Mouse (Mus musculus): Measurements from ENCODE around the gene Slc38a11. TPM values are rescaled to one million over a fixed set of nuclear protein-coding genes. Genes with fewer than 3 reads are reported as not detected.

Gene Slc38a11
- polyA plus RNA-seq, 1 experiment from 2014 or later, result 0.79 TPM

DNA sequence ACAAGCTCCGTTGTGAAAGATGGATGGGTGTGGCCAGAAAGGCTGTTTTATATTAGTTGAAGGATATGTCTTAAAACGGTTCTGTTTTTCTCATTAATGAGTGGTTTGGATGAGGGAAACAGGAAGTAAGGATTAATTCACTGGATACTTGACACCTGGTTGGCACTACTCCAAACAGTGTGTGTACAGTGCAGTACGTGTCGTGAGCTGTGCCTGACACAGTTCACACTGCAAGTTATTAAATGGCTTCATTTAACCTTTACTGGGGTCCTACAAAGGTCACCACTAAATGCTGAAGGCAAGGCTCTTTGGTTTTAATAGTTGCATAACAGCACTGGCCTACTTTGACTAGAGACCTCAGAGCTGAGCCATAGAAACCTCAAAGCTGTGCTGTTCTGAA, 18.7 kb upstream of the Slc38a11 start:
- Histone ChIP-seq H3K27me3 (ENCODE audit: control insufficient read depth, insufficient read depth, low read length) (no peaks in the 10 kb centered on the region), H3K4me1 (ENCODE audit: control insufficient read depth, insufficient read depth, low read length) (no peaks in the 10 kb centered on the region), H3K36me3 (ENCODE audit: control insufficient read depth, insufficient read depth, low read length) (no peaks in the 10 kb centered on the region), H3K4me2 (ENCODE audit: low read depth, low read length) (no peak overlapping the region), H3K4me3 (ENCODE audit: low read depth, low read length) (no peak overlapping the region), H3K27ac (ENCODE audit: low read depth, low read length) (no peak overlapping the region), H3K9me3 (ENCODE audit: control insufficient read depth, low read length) (no peaks in the 10 kb centered on the region), H3K9ac (replicated peaks; ENCODE audit: low read depth, low read length) (no peak overlapping the region)
- no peak for ATAC-seq (ENCODE audit: low read depth)
- 57% methylated on average over 4 of the region's 4 CpGs for WGBS

DNA sequence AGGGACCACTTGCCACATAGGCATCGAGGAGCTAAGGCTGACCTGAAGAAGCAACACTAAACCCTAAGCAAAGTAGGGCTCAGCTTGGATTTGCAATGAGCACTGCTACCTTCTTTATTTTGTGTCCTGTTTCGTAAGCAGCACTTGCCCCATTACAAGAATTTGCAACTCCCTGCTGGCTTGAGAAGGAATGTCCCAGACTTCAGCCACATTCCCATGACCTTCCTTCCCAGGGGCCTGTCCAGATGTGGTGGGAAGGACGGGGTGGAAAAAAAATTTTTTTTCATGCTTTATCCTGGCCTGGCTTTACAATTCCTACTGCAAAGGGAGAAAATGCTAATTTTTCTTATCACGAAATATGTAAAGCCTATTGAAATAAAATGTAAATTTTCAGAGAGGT, 14.6 kb upstream of the Slc38a11 start:
- WGBS, result 78% methylated on average over 4 of the region's 4 CpGs
- H3K27me3 ChIP-seq (ENCODE audit: control insufficient read depth, insufficient read depth, low read length), result no peaks in the 10 kb centered on the region
- no peaks in the 10 kb centered on the region for H3K9me3 ChIP-seq (ENCODE audit: control insufficient read depth, low read length)
- no peak overlapping the region for H3K4me2 ChIP-seq (ENCODE audit: low read depth, low read length)
- H3K36me3 ChIP-seq (ENCODE audit: control insufficient read depth, insufficient read depth, low read length), result no peaks in the 10 kb centered on the region
- no peaks in the 10 kb centered on the region for H3K4me1 ChIP-seq (ENCODE audit: control insufficient read depth, insufficient read depth, low read length)
- no peak for ATAC-seq (ENCODE audit: low read depth)
- H3K9ac ChIP-seq (replicated peaks; ENCODE audit: low read depth, low read length), result no peak overlapping the region
- H3K4me3 ChIP-seq (ENCODE audit: low read depth, low read length), result no peak overlapping the region
- no peak overlapping the region for H3K27ac ChIP-seq (ENCODE audit: low read depth, low read length)

DNA sequence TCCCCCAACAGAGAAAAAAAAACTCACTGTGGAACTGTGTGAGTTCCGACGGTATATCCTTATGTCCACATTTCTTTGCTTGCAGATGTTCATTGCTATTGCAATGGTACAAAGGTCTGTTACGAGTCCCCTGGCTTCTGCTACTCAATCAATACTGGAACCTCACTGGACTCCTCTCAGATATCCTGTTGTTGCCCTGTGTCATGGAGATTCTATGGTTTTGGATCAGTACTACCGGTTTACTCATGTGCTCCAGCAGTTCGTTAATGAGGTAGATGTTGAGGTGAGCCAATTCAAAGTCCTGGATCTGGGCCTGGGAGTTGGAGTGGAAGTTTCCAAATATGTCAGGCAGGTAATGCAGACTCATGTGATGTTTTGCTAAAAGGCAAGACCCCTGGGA, 10.6 kb upstream of the Slc38a11 start:
- Histone ChIP-seq H3K27ac (ENCODE audit: low read depth, low read length) (no peak overlapping the region), H3K9me3 (ENCODE audit: control insufficient read depth, low read length) (no peaks in the 10 kb centered on the region), H3K4me3 (ENCODE audit: low read depth, low read length) (no peak overlapping the region), H3K9ac (replicated peaks; ENCODE audit: low read depth, low read length) (no peak overlapping the region), H3K4me1 (ENCODE audit: control insufficient read depth, insufficient read depth, low read length) (no peaks in the 10 kb centered on the region), H3K27me3 (ENCODE audit: control insufficient read depth, insufficient read depth, low read length) (no peaks in the 10 kb centered on the region), H3K36me3 (ENCODE audit: control insufficient read depth, insufficient read depth, low read length) (no peaks in the 10 kb centered on the region), H3K4me2 (ENCODE audit: low read depth, low read length) (no peak overlapping the region)
- no peak for ATAC-seq (ENCODE audit: low read depth)
- WGBS, result 90% methylated on average over 5 of the region's 5 CpGs

DNA sequence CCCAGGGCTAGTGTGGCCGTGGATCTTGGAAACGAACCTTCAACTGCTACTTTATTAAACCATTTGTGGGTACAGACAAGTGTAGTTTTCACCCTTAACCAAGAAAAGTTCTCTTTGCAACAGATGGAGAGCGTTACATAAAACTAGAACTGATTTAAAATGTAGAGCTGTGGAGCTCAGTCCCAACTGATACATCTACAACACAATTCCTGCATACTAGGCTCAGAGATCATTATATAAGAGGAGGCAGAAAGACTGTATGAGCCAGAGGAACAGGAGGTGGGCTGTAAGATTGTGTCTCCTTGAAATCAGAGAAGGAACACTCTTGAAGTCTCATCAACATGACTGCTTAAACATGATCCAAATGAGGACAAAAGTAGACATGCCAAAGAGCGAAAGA, 9.2 kb upstream of the Slc38a11 start:
- H3K27ac ChIP-seq (ENCODE audit: low read depth, low read length), result no peak overlapping the region
- H3K36me3 ChIP-seq (ENCODE audit: control insufficient read depth, insufficient read depth, low read length), result no peaks in the 10 kb centered on the region
- H3K4me3 ChIP-seq (ENCODE audit: low read depth, low read length), result no peak overlapping the region
- no peaks in the 10 kb centered on the region for H3K4me1 ChIP-seq (ENCODE audit: control insufficient read depth, insufficient read depth, low read length)
- WGBS, result 95% methylated on average over 4 of the region's 4 CpGs
- H3K4me2 ChIP-seq (ENCODE audit: low read depth, low read length), result no peak overlapping the region
- no peaks in the 10 kb centered on the region for H3K27me3 ChIP-seq (ENCODE audit: control insufficient read depth, insufficient read depth, low read length)
- ATAC-seq (ENCODE audit: low read depth), result no peak
- no peak overlapping the region for H3K9ac ChIP-seq (replicated peaks; ENCODE audit: low read depth, low read length)
- no peaks in the 10 kb centered on the region for H3K9me3 ChIP-seq (ENCODE audit: control insufficient read depth, low read length)

DNA sequence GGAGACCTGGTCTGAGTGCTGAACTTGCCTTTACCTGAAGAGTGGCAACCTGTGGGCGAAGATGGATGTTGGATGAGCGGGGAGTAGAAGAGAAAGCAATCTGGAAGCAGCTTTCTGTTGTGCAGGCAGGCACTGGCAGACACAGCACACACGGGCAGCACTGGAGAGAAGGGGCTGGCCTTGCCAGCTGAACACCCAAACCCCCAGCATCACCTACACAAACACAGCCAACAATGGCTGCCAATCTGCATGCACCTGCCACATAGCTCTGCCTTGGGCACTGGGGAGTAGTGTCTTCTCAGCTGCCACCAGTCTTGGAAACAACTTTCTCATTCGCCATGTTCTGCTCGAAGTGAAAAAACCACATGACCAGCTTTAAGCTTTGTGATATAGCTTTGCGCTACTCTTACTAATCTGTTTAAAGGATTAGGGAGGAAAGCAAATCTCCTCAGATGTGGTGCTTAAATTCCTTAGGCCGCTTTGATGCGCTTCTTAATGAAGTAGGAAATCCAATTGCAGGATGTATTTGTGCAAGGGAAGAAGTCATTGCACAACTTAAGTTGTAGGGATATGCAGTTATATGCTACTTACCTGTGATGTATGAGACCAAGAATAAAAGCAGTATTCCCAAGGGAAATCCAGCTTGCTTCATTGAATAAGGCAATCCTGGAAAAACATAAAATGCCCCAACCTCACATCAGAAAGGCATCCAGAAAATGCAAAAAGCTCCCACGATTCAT, 2.9 kb downstream of the Slc38a11 start:
- H3K9ac ChIP-seq (replicated peaks; ENCODE audit: low read depth, low read length), result no peak overlapping the region
- H3K4me2 ChIP-seq (ENCODE audit: low read depth, low read length), result no peak overlapping the region
- no peaks in the 10 kb centered on the region for H3K36me3 ChIP-seq (ENCODE audit: control insufficient read depth, insufficient read depth, low read length)
- WGBS, result 90% methylated on average over 9 of the region's 9 CpGs
- H3K4me3 ChIP-seq (ENCODE audit: low read depth, low read length), result no peak overlapping the region
- no peaks in the 10 kb centered on the region for H3K9me3 ChIP-seq (ENCODE audit: control insufficient read depth, low read length)
- H3K4me1 ChIP-seq (ENCODE audit: control insufficient read depth, insufficient read depth, low read length), result peaks cover 5% of the 10 kb centered on the region
- H3K27me3 ChIP-seq (ENCODE audit: control insufficient read depth, insufficient read depth, low read length), result no peaks in the 10 kb centered on the region
- no peak overlapping the region for H3K27ac ChIP-seq (ENCODE audit: low read depth, low read length)
- no peak for ATAC-seq (ENCODE audit: low read depth)

DNA sequence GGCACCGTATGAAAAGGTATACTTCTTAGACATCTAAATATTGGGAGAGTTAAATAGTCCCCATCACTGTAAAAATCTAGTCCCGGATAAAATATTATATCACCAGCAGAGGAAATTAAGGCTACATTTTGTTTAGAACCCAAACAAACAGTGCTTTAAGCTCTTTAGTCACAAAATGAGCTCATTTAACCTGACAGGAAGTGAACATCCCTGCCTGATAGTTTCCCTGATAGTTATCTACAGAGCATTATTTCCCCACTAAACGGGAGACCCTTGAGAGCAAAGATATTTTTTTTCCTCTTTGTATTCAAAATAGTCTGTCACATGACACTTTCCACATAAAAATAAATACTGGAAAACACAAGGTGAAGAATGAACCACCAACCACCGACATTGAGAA, 16.5 kb downstream of the Slc38a11 start:
- Histone ChIP-seq H3K9ac (replicated peaks; ENCODE audit: low read depth, low read length) (no peak overlapping the region), H3K4me2 (ENCODE audit: low read depth, low read length) (no peak overlapping the region), H3K27ac (ENCODE audit: low read depth, low read length) (0 out of 2 replicates have a peak overlapping the region, but pooled peaks have one; percentile 28), H3K36me3 (ENCODE audit: control insufficient read depth, insufficient read depth, low read length) (no peaks in the 10 kb centered on the region), H3K4me3 (ENCODE audit: low read depth, low read length) (no peak overlapping the region), H3K4me1 (ENCODE audit: control insufficient read depth, insufficient read depth, low read length) (no peaks in the 10 kb centered on the region), H3K9me3 (ENCODE audit: control insufficient read depth, low read length) (no peaks in the 10 kb centered on the region), H3K27me3 (ENCODE audit: control insufficient read depth, insufficient read depth, low read length) (no peaks in the 10 kb centered on the region)
- no peak for ATAC-seq (ENCODE audit: low read depth)
- WGBS, result 63% methylated on average over 4 of the region's 4 CpGs

DNA sequence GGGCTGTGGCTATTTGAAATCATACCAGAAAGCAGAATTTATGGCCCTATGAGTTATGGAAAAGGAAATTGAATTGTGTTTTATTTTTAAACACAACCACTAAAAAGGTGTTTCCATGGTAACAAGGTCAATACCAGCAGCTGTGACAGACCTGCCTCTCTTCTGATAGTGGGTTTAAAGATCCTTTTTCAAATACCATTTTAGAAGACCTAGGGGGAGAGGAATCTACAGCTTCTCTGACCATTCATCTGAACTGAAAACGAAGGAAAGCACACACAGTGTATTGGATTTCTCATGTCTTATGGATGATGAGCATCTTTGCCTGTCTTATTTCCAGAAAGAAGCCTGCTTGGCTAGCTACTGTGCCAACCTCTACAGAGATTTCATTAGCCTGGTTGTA, 16.9 kb downstream of the Slc38a11 start:
- no peak for ATAC-seq (ENCODE audit: low read depth)
- no peak overlapping the region for H3K9ac ChIP-seq (replicated peaks; ENCODE audit: low read depth, low read length)
- H3K4me3 ChIP-seq (ENCODE audit: low read depth, low read length), result no peak overlapping the region
- H3K9me3 ChIP-seq (ENCODE audit: control insufficient read depth, low read length), result no peaks in the 10 kb centered on the region
- no peak overlapping the region for H3K4me2 ChIP-seq (ENCODE audit: low read depth, low read length)
- 0 out of 2 replicates have a peak overlapping the region, but pooled peaks have one; percentile 28 for H3K27ac ChIP-seq (ENCODE audit: low read depth, low read length)
- H3K27me3 ChIP-seq (ENCODE audit: control insufficient read depth, insufficient read depth, low read length), result no peaks in the 10 kb centered on the region
- H3K36me3 ChIP-seq (ENCODE audit: control insufficient read depth, insufficient read depth, low read length), result no peaks in the 10 kb centered on the region
- no peaks in the 10 kb centered on the region for H3K4me1 ChIP-seq (ENCODE audit: control insufficient read depth, insufficient read depth, low read length)
- WGBS, result 57% methylated on average over 1 of the region's 1 CpGs

DNA sequence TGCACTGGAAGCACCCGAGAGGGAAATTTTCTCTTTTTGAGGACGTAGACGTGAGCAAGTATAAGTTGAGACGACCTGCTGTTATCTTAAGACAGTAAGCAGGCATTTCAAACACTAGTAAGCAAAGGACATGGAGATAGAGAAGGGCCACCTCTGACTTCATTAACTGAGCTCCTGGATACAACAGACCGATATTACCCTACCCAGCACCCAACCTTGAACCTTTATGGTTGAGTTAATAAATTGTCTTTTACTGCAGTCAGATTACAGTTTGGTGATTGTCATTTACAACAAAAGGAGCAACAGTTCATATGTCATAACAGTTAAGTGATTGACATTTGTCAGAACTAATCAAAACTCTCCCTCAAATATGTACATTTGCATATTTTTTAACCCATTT, 17.8 kb downstream of the Slc38a11 start:
- Histone ChIP-seq H3K36me3 (ENCODE audit: control insufficient read depth, insufficient read depth, low read length) (no peaks in the 10 kb centered on the region), H3K4me3 (ENCODE audit: low read depth, low read length) (no peak overlapping the region), H3K4me2 (ENCODE audit: low read depth, low read length) (no peak overlapping the region), H3K9me3 (ENCODE audit: control insufficient read depth, low read length) (no peaks in the 10 kb centered on the region), H3K27ac (ENCODE audit: low read depth, low read length) (no peak overlapping the region), H3K9ac (replicated peaks; ENCODE audit: low read depth, low read length) (no peak overlapping the region), H3K27me3 (ENCODE audit: control insufficient read depth, insufficient read depth, low read length) (no peaks in the 10 kb centered on the region), H3K4me1 (ENCODE audit: control insufficient read depth, insufficient read depth, low read length) (no peaks in the 10 kb centered on the region)
- WGBS, result 85% methylated on average over 5 of the region's 5 CpGs
- ATAC-seq (ENCODE audit: low read depth), result no peak

DNA sequence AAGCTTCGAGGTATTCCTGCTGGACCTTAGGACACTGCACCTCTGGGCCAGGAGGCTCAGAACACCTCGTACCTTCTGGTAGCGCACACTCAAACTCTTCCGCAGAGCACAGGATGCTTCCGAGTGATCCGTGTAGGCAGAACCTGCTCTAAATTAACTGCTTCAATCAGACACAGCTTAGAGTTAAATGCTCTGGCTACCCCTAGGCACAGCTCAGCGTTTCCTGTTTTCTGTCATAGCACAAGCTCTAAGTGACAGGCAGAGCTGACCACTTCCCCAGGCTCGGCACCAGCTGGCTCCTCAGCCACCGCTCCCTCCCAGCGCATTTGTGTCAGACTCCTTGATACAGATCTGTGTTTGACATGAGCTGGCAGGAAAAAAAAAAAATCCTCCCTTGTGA, 21.8 kb downstream of the Slc38a11 start:
- H3K27me3 ChIP-seq (ENCODE audit: control insufficient read depth, insufficient read depth, low read length), result no peaks in the 10 kb centered on the region
- ATAC-seq (ENCODE audit: low read depth), result no peak
- H3K4me3 ChIP-seq (ENCODE audit: low read depth, low read length), result no peak overlapping the region
- no peak overlapping the region for H3K27ac ChIP-seq (ENCODE audit: low read depth, low read length)
- H3K4me2 ChIP-seq (ENCODE audit: low read depth, low read length), result no peak overlapping the region
- WGBS, result 87% methylated on average over 10 of the region's 10 CpGs
- H3K36me3 ChIP-seq (ENCODE audit: control insufficient read depth, insufficient read depth, low read length), result no peaks in the 10 kb centered on the region
- no peaks in the 10 kb centered on the region for H3K4me1 ChIP-seq (ENCODE audit: control insufficient read depth, insufficient read depth, low read length)
- no peaks in the 10 kb centered on the region for H3K9me3 ChIP-seq (ENCODE audit: control insufficient read depth, low read length)
- no peak overlapping the region for H3K9ac ChIP-seq (replicated peaks; ENCODE audit: low read depth, low read length)

Measured in neural tube, embryonic 14.5 days (tissue).